Mouse (Mus musculus): ENCODE measurements at regions not wholly inside any gene's neighbourhood (a gene's known extent, or its start where the extent isn't known, plus 50 kb on each side); places are given as distances from the start of the nearest gene placed in this dataset.

- 90% methylated on average over 1 of the region's 1 CpGs for WGBS
Measured at GRCm38 (mm10) chr5:62997464-62997863, 183.8 kb downstream of the Dthd1 start.

DNA sequence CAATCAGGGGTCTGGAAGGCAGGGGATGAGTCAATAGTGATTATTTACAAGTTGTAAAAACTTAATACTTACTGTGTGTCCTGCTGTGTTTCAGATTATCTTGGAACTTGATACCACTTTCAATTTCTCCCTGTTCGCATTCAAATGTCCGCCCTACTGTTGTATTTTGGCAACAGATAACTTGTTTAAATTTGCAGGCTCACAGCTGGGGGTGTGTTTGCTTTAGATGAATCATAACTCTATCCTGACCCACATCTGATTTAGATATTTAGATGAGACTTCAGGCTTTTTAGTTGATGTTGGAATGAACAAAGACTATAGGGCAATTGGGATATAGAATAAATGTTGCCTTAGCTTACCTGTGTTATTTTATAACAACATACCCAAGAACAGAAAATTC is 220.8 kb downstream of the Dthd1 start:
- H3K4me3 ChIP-seq (replicated peaks; ENCODE audit: low read depth, low read length): no peak overlapping the region
- no peak overlapping the region for H3K27ac ChIP-seq (replicated peaks; ENCODE audit: low read depth, low read length)
- H3K4me2 ChIP-seq (ENCODE audit: low read length): no peak overlapping the region
- no peaks in the 10 kb centered on the region for H3K36me3 ChIP-seq (ENCODE audit: control insufficient read depth, insufficient read depth, low read length)
- H3K9me3 ChIP-seq (ENCODE audit: control insufficient read depth, low read length): no peaks in the 10 kb centered on the region
- H3K4me1 ChIP-seq (ENCODE audit: control insufficient read depth, insufficient read depth, low read length): no peaks in the 10 kb centered on the region
- no peak for DNase-seq
- no peak overlapping the region for H3K9ac ChIP-seq (replicated peaks; ENCODE audit: low read length)
- ATAC-seq (ENCODE audit: low FRiP score, low TSS enrichment): no peak
- 96% methylated on average over 2 of the region's 2 CpGs for WGBS
- H3K27me3 ChIP-seq (ENCODE audit: control insufficient read depth, insufficient read depth, low read length): no peaks in the 10 kb centered on the region

More at GRCm38 (mm10) chr5:62997464-62997863, 183.8 kb downstream of the Dthd1 start:
- Histone ChIP-seq H3K27ac (replicated peaks; ENCODE audit: low read depth, low read length) (no peak overlapping the region), H3K9ac (replicated peaks; ENCODE audit: low read length) (no peak overlapping the region), H3K4me3 (replicated peaks; ENCODE audit: low read depth, low read length) (no peak overlapping the region), H3K9me3 (ENCODE audit: control insufficient read depth, low read length) (no peaks in the 10 kb centered on the region), H3K4me1 (ENCODE audit: control insufficient read depth, insufficient read depth, low read length) (no peaks in the 10 kb centered on the region), H3K27me3 (ENCODE audit: control insufficient read depth, insufficient read depth, low read length) (no peaks in the 10 kb centered on the region), H3K36me3 (ENCODE audit: control insufficient read depth, insufficient read depth, low read length) (no peaks in the 10 kb centered on the region), H3K4me2 (ENCODE audit: low read length) (no peak overlapping the region)
- DNase-seq (no peak), ATAC-seq (ENCODE audit: low FRiP score, low TSS enrichment) (no peak)

- H3K36me3 ChIP-seq (ENCODE audit: control insufficient read depth, insufficient read depth, low read length): no peaks in the 10 kb centered on the region
- no peak for DNase-seq
- no peak overlapping the region for H3K4me3 ChIP-seq (replicated peaks; ENCODE audit: low read depth, low read length)
- no peaks in the 10 kb centered on the region for H3K9me3 ChIP-seq (ENCODE audit: control insufficient read depth, low read length)
- no peak overlapping the region for H3K27ac ChIP-seq (replicated peaks; ENCODE audit: low read depth, low read length)
- no peak for ATAC-seq (ENCODE audit: low FRiP score, low TSS enrichment)
- no peaks in the 10 kb centered on the region for H3K4me1 ChIP-seq (ENCODE audit: control insufficient read depth, insufficient read depth, low read length)
- no peaks in the 10 kb centered on the region for H3K27me3 ChIP-seq (ENCODE audit: control insufficient read depth, insufficient read depth, low read length)
- no peak overlapping the region for H3K4me2 ChIP-seq (ENCODE audit: low read length)
- 83% methylated on average over 2 of the region's 2 CpGs for WGBS
- H3K9ac ChIP-seq (replicated peaks; ENCODE audit: low read length): no peak overlapping the region
Measured at GRCm38 (mm10) chr5:63045751-63046150, 232.1 kb downstream of the Dthd1 start.

DNA sequence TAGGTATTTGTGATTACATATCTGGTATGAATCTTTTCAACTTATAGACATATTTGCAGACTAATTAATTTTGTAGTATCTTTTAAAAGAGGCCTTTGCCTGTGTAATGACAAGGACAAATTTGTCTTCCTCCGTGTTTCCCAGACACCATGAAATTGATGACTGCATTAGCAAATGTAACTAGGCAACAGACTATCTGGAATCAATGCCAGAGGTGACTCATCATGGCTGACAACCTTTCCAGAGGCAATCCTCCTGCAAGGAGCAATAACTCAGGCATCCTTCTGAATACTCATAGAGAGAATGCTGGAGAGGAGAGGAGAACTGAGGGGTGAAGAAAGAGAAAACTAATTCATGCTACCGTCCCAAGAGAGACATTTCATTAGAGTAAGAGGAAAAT is 249.7 kb downstream of the Dthd1 start:
- Histone ChIP-seq H3K36me3 (ENCODE audit: control insufficient read depth, insufficient read depth, low read length) (no peaks in the 10 kb centered on the region), H3K9me3 (ENCODE audit: control insufficient read depth, low read length) (no peaks in the 10 kb centered on the region), H3K4me2 (ENCODE audit: low read length) (no peak overlapping the region), H3K4me3 (replicated peaks; ENCODE audit: low read depth, low read length) (no peak overlapping the region), H3K27me3 (ENCODE audit: control insufficient read depth, insufficient read depth, low read length) (no peaks in the 10 kb centered on the region), H3K4me1 (ENCODE audit: control insufficient read depth, insufficient read depth, low read length) (no peaks in the 10 kb centered on the region), H3K27ac (replicated peaks; ENCODE audit: low read depth, low read length) (no peak overlapping the region), H3K9ac (replicated peaks; ENCODE audit: low read length) (no peak overlapping the region)
- ATAC-seq (ENCODE audit: low FRiP score, low TSS enrichment) (no peak), DNase-seq (no peak)
- WGBS: 56% methylated on average over 2 of the region's 2 CpGs

DNA sequence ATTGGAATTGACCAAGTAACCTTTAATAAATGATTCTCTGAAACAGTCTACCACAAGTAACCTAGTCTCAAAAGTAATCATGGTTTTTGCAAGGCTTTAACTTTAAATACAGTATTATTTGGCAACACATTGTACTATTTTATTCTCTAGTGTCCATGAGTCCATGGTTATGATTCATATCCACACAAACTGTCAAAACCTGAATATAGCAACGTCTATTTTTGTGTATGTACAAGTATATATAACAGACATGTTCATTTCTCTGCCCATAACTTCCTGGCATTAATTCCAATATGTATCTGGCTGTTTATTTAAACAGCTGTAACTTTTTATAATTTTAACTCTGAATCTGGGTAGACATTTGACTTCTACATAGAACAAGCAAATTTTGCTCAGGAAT is 253.2 kb downstream of the Dthd1 start:
- no peaks in the 10 kb centered on the region for H3K4me1 ChIP-seq (ENCODE audit: control insufficient read depth, insufficient read depth, low read length)
- no peaks in the 10 kb centered on the region for H3K27me3 ChIP-seq (ENCODE audit: control insufficient read depth, insufficient read depth, low read length)
- no peak overlapping the region for H3K4me3 ChIP-seq (replicated peaks; ENCODE audit: low read depth, low read length)
- ATAC-seq (ENCODE audit: low FRiP score, low TSS enrichment): no peak
- 53% methylated on average over 1 of the region's 1 CpGs for WGBS
- H3K9me3 ChIP-seq (ENCODE audit: control insufficient read depth, low read length): no peaks in the 10 kb centered on the region
- H3K9ac ChIP-seq (replicated peaks; ENCODE audit: low read length): no peak overlapping the region
- no peak overlapping the region for H3K27ac ChIP-seq (replicated peaks; ENCODE audit: low read depth, low read length)
- DNase-seq: no peak
- no peaks in the 10 kb centered on the region for H3K36me3 ChIP-seq (ENCODE audit: control insufficient read depth, insufficient read depth, low read length)
- no peak overlapping the region for H3K4me2 ChIP-seq (ENCODE audit: low read length)

DNA sequence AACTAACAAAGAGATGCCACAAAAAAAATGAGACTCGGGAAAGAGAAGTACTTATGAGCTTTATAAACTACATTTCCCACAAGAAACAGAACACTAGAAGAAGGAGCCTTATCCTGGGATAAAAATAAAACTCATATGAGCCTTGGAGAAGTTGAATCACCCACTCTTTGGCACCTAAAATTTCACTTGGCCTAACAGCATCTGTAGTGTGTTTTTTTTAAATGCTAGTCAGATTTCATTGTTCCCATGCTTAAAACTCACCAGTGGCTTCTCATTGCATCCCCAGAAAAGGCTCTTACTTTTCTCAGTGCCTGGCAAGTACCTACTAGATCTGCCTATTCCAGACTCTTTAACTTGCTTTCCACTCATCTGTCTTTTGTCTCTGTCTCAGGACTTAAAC is 284.5 kb downstream of the Dthd1 start:
- H3K27me3 ChIP-seq (ENCODE audit: control insufficient read depth, insufficient read depth, low read length): no peaks in the 10 kb centered on the region
- H3K4me3 ChIP-seq (replicated peaks; ENCODE audit: low read depth, low read length): no peak overlapping the region
- WGBS: 75% methylated on average over 1 of the region's 1 CpGs
- H3K36me3 ChIP-seq (ENCODE audit: control insufficient read depth, insufficient read depth, low read length): no peaks in the 10 kb centered on the region
- H3K9ac ChIP-seq (replicated peaks; ENCODE audit: low read length): no peak overlapping the region
- H3K4me1 ChIP-seq (ENCODE audit: control insufficient read depth, insufficient read depth, low read length): no peaks in the 10 kb centered on the region
- H3K9me3 ChIP-seq (ENCODE audit: control insufficient read depth, low read length): no peaks in the 10 kb centered on the region
- no peak overlapping the region for H3K27ac ChIP-seq (replicated peaks; ENCODE audit: low read depth, low read length)
- no peak for DNase-seq
- H3K4me2 ChIP-seq (ENCODE audit: low read length): no peak overlapping the region
- ATAC-seq (ENCODE audit: low FRiP score, low TSS enrichment): no peak

DNA sequence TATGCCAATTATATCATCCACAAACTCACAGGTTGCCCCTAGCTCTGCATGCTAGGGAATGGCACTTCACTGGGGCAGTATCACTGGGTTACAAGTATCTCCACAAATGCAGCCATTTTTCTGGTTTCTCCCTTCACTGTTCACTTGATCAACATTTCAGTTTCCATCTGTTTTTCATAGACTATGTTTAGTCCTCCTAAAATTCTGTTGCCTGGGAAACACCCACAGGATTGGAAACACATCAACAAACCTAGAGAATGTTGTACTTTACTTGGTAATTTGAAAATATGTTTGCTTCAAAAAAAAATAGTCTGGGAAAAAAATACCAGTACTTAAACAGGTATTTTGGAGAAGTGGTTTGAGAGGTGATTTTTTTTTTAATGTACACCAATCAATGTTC is 318.9 kb downstream of the Dthd1 start:
- H3K27ac ChIP-seq (replicated peaks; ENCODE audit: low read depth, low read length): no peak overlapping the region
- H3K27me3 ChIP-seq (ENCODE audit: control insufficient read depth, insufficient read depth, low read length): no peaks in the 10 kb centered on the region
- H3K4me2 ChIP-seq (ENCODE audit: low read length): no peak overlapping the region
- no peak overlapping the region for H3K4me3 ChIP-seq (replicated peaks; ENCODE audit: low read depth, low read length)
- no peak for DNase-seq
- no peaks in the 10 kb centered on the region for H3K9me3 ChIP-seq (ENCODE audit: control insufficient read depth, low read length)
- no peak for ATAC-seq (ENCODE audit: low FRiP score, low TSS enrichment)
- H3K9ac ChIP-seq (replicated peaks; ENCODE audit: low read length): no peak overlapping the region
- H3K4me1 ChIP-seq (ENCODE audit: control insufficient read depth, insufficient read depth, low read length): no peaks in the 10 kb centered on the region
- H3K36me3 ChIP-seq (ENCODE audit: control insufficient read depth, insufficient read depth, low read length): no peaks in the 10 kb centered on the region

DNA sequence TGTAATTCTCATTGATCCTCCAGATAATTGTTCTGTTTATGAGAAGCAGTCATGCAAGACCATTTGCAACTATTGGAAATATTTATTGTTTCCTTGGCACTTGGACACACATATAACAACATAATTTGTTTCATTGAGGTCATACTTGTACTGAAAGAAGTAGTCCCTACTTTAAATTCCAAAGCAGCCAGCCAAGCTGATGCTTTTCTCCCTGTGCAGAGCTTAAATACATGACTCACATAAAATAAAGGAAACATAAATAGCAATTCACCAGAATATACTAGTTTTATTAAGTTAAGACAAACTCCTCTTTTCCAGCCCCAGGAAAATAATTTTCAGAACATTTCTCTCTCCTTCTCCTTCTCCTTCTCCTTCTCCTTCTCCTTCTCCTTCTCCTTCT is 324.3 kb downstream of the Dthd1 start:
- no peak for ATAC-seq (ENCODE audit: low FRiP score, low TSS enrichment)
- H3K27ac ChIP-seq (replicated peaks; ENCODE audit: low read depth, low read length): no peak overlapping the region
- no peaks in the 10 kb centered on the region for H3K4me1 ChIP-seq (ENCODE audit: control insufficient read depth, insufficient read depth, low read length)
- no peaks in the 10 kb centered on the region for H3K27me3 ChIP-seq (ENCODE audit: control insufficient read depth, insufficient read depth, low read length)
- H3K4me3 ChIP-seq (replicated peaks; ENCODE audit: low read depth, low read length): no peak overlapping the region
- DNase-seq: no peak
- H3K4me2 ChIP-seq (ENCODE audit: low read length): no peak overlapping the region
- no peak overlapping the region for H3K9ac ChIP-seq (replicated peaks; ENCODE audit: low read length)
- no peaks in the 10 kb centered on the region for H3K9me3 ChIP-seq (ENCODE audit: control insufficient read depth, low read length)
- H3K36me3 ChIP-seq (ENCODE audit: control insufficient read depth, insufficient read depth, low read length): no peaks in the 10 kb centered on the region

DNA sequence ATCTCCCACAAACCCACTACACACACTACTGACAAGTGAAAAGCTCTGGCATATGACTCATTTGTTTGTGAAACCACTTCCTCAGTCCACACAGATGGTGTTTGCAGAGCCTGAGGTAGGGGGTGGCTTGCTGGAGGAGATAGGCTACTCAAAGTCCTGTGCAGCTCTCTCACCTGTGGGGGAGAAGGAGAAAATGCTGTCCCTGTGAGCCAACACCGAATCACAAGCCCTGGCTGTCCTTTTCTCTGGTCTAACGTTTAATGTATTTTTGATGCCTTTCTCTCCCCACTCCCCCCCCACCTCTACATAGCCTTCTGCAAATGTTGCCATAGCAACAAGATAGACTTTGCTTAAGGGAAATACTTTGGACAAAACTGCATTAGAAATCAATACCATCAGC is 356.1 kb downstream of the Dthd1 start:
- no peak; the same call in 1 of the 2 replicates for ATAC-seq (ENCODE audit: low FRiP score, low TSS enrichment)
- 34% methylated on average over 2 of the region's 2 CpGs for WGBS
- no peak overlapping the region for H3K9ac ChIP-seq (replicated peaks; ENCODE audit: low read length)

More for the DNA sequence above, 356.1 kb downstream of the Dthd1 start:
- no peaks in the 10 kb centered on the region for H3K9me3 ChIP-seq (ENCODE audit: control insufficient read depth, low read length)
- peak overlapping the region; percentile 47 for H3K27ac ChIP-seq (replicated peaks; ENCODE audit: low read depth, low read length)
- no peak overlapping the region for H3K4me3 ChIP-seq (replicated peaks; ENCODE audit: low read depth, low read length)
- H3K36me3 ChIP-seq (ENCODE audit: control insufficient read depth, insufficient read depth, low read length): no peaks in the 10 kb centered on the region
- no peaks in the 10 kb centered on the region for H3K27me3 ChIP-seq (ENCODE audit: control insufficient read depth, insufficient read depth, low read length)
- H3K4me1 ChIP-seq (ENCODE audit: control insufficient read depth, insufficient read depth, low read length): no peaks in the 10 kb centered on the region
- DNase-seq: peak; percentile 70
- no peak overlapping the region for H3K4me2 ChIP-seq (ENCODE audit: low read length)

All from midbrain, embryonic 14.5 days (tissue).